Mouse (Mus musculus) ES-Bruce4 (cell line): ENCODE measurements around the gene Actr6.

Experiments used
- CTCF ChIP-seq: IDR thresholded peaks from one replicate; pipeline ENCODE4 v1.8.1; 2011; ENCODE audit warnings: low read depth, low read length
- EP300 ChIP-seq: IDR thresholded peaks from 2 replicates; pipeline ENCODE4 v1.6.1; 2011; ENCODE audit warnings: low read depth, low read length; ENCODE audit not compliant: insufficient read depth
- POLR2A ChIP-seq: IDR thresholded peaks from one replicate; pipeline ENCODE4 v1.8.1; 2011; ENCODE audit warnings: low read length; ENCODE audit not compliant: insufficient read depth

GRCm38 (mm10) chr10:89768352-89769020, 36.4 kb upstream of the Actr6 start:
- TF ChIP-seq CTCF (no peak), EP300 (no peak), POLR2A (no peak)
